Mouse (Mus musculus): ENCODE data around the gene Slc23a2. TPM values are rescaled to one million over a fixed set of nuclear protein-coding genes. Genes with fewer than 3 reads are reported as not detected.

Gene Slc23a2
- polyA plus RNA-seq, 2 experiments = 1.6 to 2.3 TPM

- ATAC-seq (ENCODE audit: insufficient read depth) (no peak), DNase-seq (ENCODE audit: low read depth in 3 of 3, low spot score in 3 of 3) (no peak)
- H3K36me3 ChIP-seq (replicated peaks; ENCODE audit: control insufficient read depth, insufficient read depth, low read depth) = no peaks in the 10 kb centered on the region
- H3K27ac ChIP-seq = no peak overlapping the region
- H3K9ac ChIP-seq (replicated peaks) = no peak overlapping the region
- H3K4me1 ChIP-seq (replicated peaks; ENCODE audit: control insufficient read depth in 2 of 2, insufficient read depth in 2 of 2, low read length in 1 of 2) = peaks cover 0 to 17% of the 10 kb centered on the region in 2 experiments; a peak in 1 of 4 replicates
- no peaks in the 10 kb centered on the region for H3K9me3 ChIP-seq (ENCODE audit: control insufficient read depth, low read length)
- H3K4me2 ChIP-seq (ENCODE audit: low read depth) = no peak overlapping the region
- no peak overlapping the region for H3K4me3 ChIP-seq (ENCODE audit: insufficient read depth in 1 of 2, low read depth in 2 of 2, low read length in 2 of 2)
- H3K27me3 ChIP-seq (ENCODE audit: control insufficient read depth, insufficient read depth, low read length) = no peaks in the 10 kb centered on the region
- WGBS (ENCODE audit: insufficient replicate concordance) = 59% methylated on average over 3 of the region's 3 CpGs
- TF ChIP-seq EP300 (IDR thresholded peaks at IDR 0.05; ENCODE audit: low read depth) = no peak
- no peak for TF ChIP-seq CTCF (IDR thresholded peaks at IDR 0.05; ENCODE audit: low read depth)
Observed at GRCm38 (mm10) chr2:132049491-132049890, 95.4 kb downstream of the Slc23a2 start.

DNA sequence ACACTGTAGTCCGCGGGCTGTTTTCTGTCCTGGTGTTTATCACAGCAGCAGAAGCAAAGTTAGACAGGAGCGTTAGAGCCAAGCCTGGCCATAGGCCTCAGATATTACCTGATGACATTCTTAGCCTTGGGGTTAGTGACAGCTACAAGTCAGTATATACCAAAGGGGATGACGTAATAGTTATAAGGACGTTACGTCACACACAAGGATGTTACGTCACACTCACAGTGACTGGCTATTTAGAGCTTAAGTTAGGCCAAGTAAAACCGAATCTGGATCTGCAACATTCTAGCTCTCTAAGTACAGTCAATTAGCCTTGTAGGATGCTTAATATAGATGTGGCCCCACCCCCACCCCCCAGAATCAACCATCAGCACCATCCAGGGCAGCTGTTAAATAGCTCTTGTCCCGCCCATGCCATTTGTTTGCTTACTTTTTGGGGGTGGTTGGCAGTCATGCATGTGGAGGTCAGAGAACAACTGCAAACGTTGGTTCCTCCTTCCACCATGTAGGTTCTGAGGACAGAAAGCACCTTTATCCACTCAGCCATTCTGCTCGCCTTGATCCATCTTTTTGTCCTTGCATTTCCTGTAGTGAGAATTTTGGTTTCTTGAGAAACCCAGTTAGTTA, 96.7 kb downstream of the Slc23a2 start:
- 69% methylated on average over 11 of the region's 11 CpGs for WGBS (ENCODE audit: insufficient replicate concordance)
- H3K9me3 ChIP-seq (ENCODE audit: control insufficient read depth, low read length) = no peaks in the 10 kb centered on the region
- H3K4me3 ChIP-seq (ENCODE audit: insufficient read depth in 1 of 2, low read depth in 2 of 2, low read length in 2 of 2) = no peak overlapping the region
- no peaks in the 10 kb centered on the region for H3K36me3 ChIP-seq (replicated peaks; ENCODE audit: control insufficient read depth, insufficient read depth, low read depth)
- ATAC-seq (ENCODE audit: insufficient read depth) = no peak
- H3K27me3 ChIP-seq (ENCODE audit: control insufficient read depth, insufficient read depth, low read length) = no peaks in the 10 kb centered on the region
- no peak overlapping the region for H3K4me2 ChIP-seq (ENCODE audit: low read depth)
- H3K4me1 ChIP-seq (replicated peaks; ENCODE audit: control insufficient read depth in 2 of 2, insufficient read depth in 2 of 2, low read length in 1 of 2) = peaks cover 0 to 15% of the 10 kb centered on the region in 2 experiments; a peak in 1 of 4 replicates
- no peak overlapping the region for H3K9ac ChIP-seq (replicated peaks)
- no peak overlapping the region for H3K27ac ChIP-seq
- TF ChIP-seq EP300 (IDR thresholded peaks at IDR 0.05; ENCODE audit: low read depth) = no peak
- no peak for TF ChIP-seq CTCF (IDR thresholded peaks at IDR 0.05; ENCODE audit: low read depth)
- DNase-seq (ENCODE audit: low read depth in 3 of 3, low spot score in 3 of 3) = no peak

DNA sequence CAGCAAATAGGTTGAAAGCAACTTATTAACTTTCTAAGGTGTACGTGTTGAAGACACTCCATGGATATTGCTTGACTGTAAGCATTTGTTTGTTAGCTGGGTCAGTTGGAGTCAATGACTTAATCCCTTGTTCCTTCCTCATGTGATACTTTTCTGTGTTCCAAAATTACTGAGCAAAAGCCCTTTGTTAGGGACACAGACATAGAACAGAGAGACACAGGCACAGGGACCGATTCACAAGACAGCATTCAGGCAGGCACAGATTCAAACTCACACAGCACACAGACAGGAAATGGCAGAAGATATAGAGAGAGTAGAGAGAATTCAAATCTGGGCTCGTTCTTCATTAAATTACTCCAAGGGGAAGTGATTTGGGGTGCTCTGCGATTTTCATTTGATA, 97.5 kb downstream of the Slc23a2 start:
- WGBS (ENCODE audit: insufficient replicate concordance) = 55% methylated on average over 4 of the region's 4 CpGs
- Histone ChIP-seq H3K9ac (replicated peaks) (no peak overlapping the region), H3K36me3 (replicated peaks; ENCODE audit: control insufficient read depth, insufficient read depth, low read depth) (no peaks in the 10 kb centered on the region), H3K27ac (no peak overlapping the region), H3K9me3 (ENCODE audit: control insufficient read depth, low read length) (no peaks in the 10 kb centered on the region), H3K4me2 (ENCODE audit: low read depth) (no peak overlapping the region), H3K4me1 (replicated peaks; ENCODE audit: control insufficient read depth in 2 of 2, insufficient read depth in 2 of 2, low read length in 1 of 2) (peaks cover 0 to 15% of the 10 kb centered on the region in 2 experiments; a peak in 1 of 4 replicates), H3K4me3 (ENCODE audit: insufficient read depth in 1 of 2, low read depth in 2 of 2, low read length in 2 of 2) (no peak overlapping the region), H3K27me3 (ENCODE audit: control insufficient read depth, insufficient read depth, low read length) (no peaks in the 10 kb centered on the region)
- ATAC-seq (ENCODE audit: insufficient read depth) (no peak), DNase-seq (ENCODE audit: low read depth in 3 of 3, low spot score in 3 of 3) (no peak)
- TF ChIP-seq EP300 (IDR thresholded peaks at IDR 0.05; ENCODE audit: low read depth) (no peak), CTCF (IDR thresholded peaks at IDR 0.05; ENCODE audit: low read depth) (no peak)

GRCm38 (mm10) chr2:132046659-132047058, 98.2 kb downstream of the Slc23a2 start:
- Histone ChIP-seq H3K36me3 (replicated peaks; ENCODE audit: control insufficient read depth, insufficient read depth, low read depth) (no peaks in the 10 kb centered on the region), H3K9ac (replicated peaks) (no peak overlapping the region), H3K9me3 (ENCODE audit: control insufficient read depth, low read length) (no peaks in the 10 kb centered on the region), H3K4me1 (replicated peaks; ENCODE audit: control insufficient read depth in 2 of 2, insufficient read depth in 2 of 2, low read length in 1 of 2) (peaks cover 0 to 15% of the 10 kb centered on the region in 2 experiments; a peak in 1 of 4 replicates), H3K27me3 (ENCODE audit: control insufficient read depth, insufficient read depth, low read length) (no peaks in the 10 kb centered on the region), H3K4me2 (ENCODE audit: low read depth) (no peak overlapping the region), H3K27ac (no peak overlapping the region), H3K4me3 (ENCODE audit: insufficient read depth in 1 of 2, low read depth in 2 of 2, low read length in 2 of 2) (no peak overlapping the region)
- TF ChIP-seq EP300 (IDR thresholded peaks at IDR 0.05; ENCODE audit: low read depth) = no peak
- no peak for TF ChIP-seq CTCF (IDR thresholded peaks at IDR 0.05; ENCODE audit: low read depth)
- ATAC-seq (ENCODE audit: insufficient read depth) (no peak), DNase-seq (ENCODE audit: low read depth in 3 of 3, low spot score in 3 of 3) (no peak)
- WGBS (ENCODE audit: insufficient replicate concordance) = 66% methylated on average over 4 of the region's 4 CpGs

- no peaks in the 10 kb centered on the region for H3K9me3 ChIP-seq (ENCODE audit: control insufficient read depth, low read length)
- H3K4me1 ChIP-seq (replicated peaks; ENCODE audit: control insufficient read depth in 2 of 2, insufficient read depth in 2 of 2, low read length in 1 of 2) = peaks cover 0 to 15% of the 10 kb centered on the region in 2 experiments; a peak in 1 of 4 replicates
- no peak overlapping the region for H3K4me3 ChIP-seq (ENCODE audit: insufficient read depth in 1 of 2, low read depth in 2 of 2, low read length in 2 of 2)
- no peak overlapping the region for H3K27ac ChIP-seq
- H3K9ac ChIP-seq (replicated peaks) = no peak overlapping the region
- no peak for DNase-seq (ENCODE audit: low read depth in 3 of 3, low spot score in 3 of 3)
- TF ChIP-seq EP300 (IDR thresholded peaks at IDR 0.05; ENCODE audit: low read depth) (no peak), CTCF (IDR thresholded peaks at IDR 0.05; ENCODE audit: low read depth) (no peak)
- no peak for ATAC-seq (ENCODE audit: insufficient read depth)
- H3K27me3 ChIP-seq (ENCODE audit: control insufficient read depth, insufficient read depth, low read length) = no peaks in the 10 kb centered on the region
- H3K36me3 ChIP-seq (replicated peaks; ENCODE audit: control insufficient read depth, insufficient read depth, low read depth) = no peaks in the 10 kb centered on the region
- WGBS (ENCODE audit: insufficient replicate concordance) = 67% methylated on average over 15 of the region's 15 CpGs
- H3K4me2 ChIP-seq (ENCODE audit: low read depth) = no peak overlapping the region
Observed at GRCm38 (mm10) chr2:132044320-132045274, 100.3 kb downstream of the Slc23a2 start.

All from liver, embryonic 14.5 days (tissue).